Mouse (Mus musculus) midbrain, embryonic 16.5 days (tissue): ENCODE data around the gene Setd1a. TPM values are rescaled to one million over a fixed set of nuclear protein-coding genes. Genes with fewer than 3 reads are reported as not detected.
"Not testable (repeated sequence)": the region's sequence is repeated elsewhere in the genome, so short reads cannot be mapped to it uniquely, and the experiment has no call there.

Experiments
- ATAC-seq: fragments of 200-750 bp; cut with Nextera tagmentation; 2 replicates; pipeline ENCODE4 v1.8.0; 2017; ENCODE audit warnings: moderate TSS enrichment
- H3K27ac ChIP-seq: fragments of 300-500 bp; sonication (generic); 2 replicates; pipeline ENCODE4 v1.5.1; 2014; ENCODE audit warnings: mild to moderate bottlenecking, low read length, mixed read lengths
- H3K27me3 ChIP-seq: fragments of 300-500 bp; sonication (generic); 2 replicates; pipeline ENCODE4 v1.6.1; 2014; ENCODE audit warnings: low read depth, low read length, mixed read lengths; ENCODE audit not compliant: control insufficient read depth, insufficient read depth
- H3K36me3 ChIP-seq: fragments of 300-500 bp; sonication (generic); 2 replicates; pipeline ENCODE4 v1.6.1; 2014; ENCODE audit warnings: mild to moderate bottlenecking, low read length, moderate library complexity, mixed read lengths; ENCODE audit not compliant: control insufficient read depth, insufficient read depth
- H3K4me1 ChIP-seq: fragments of 300-500 bp; sonication (generic); 2 replicates; pipeline ENCODE4 v1.6.1; 2014; ENCODE audit warnings: mild to moderate bottlenecking, low read length, mixed read lengths; ENCODE audit not compliant: control insufficient read depth, insufficient read depth
- H3K4me2 ChIP-seq: fragments of 300-500 bp; sonication (generic); 2 replicates; pipeline ENCODE4 v1.6.1; 2014; ENCODE audit warnings: mild to moderate bottlenecking, low read length, mixed read lengths
- H3K4me3 ChIP-seq: fragments of 300-500 bp; sonication (generic); 2 replicates; pipeline ENCODE4 v1.5.1; 2014; ENCODE audit warnings: low read depth, mild to moderate bottlenecking, low read length, moderate library complexity, mixed read lengths
- H3K9ac ChIP-seq: fragments of 300-500 bp; sonication (generic); 2 replicates; pipeline ENCODE4 v1.6.1; 2014; ENCODE audit warnings: low read depth, low read length, mixed read lengths
- H3K9me3 ChIP-seq: fragments of 300-500 bp; sonication (generic); replicated peaks from 2 replicates; pipeline ENCODE4 v1.6.1; 2014; ENCODE audit warnings: mild to moderate bottlenecking, low read length, mixed read lengths; ENCODE audit not compliant: control insufficient read depth, poor library complexity, severe bottlenecking
- WGBS: fragments of 180-500 bp; shearing (Covaris S2); extraction: QIAGEN DNeasy Blood & Tissue Kit; methylation state at CpG from one replicate; pipeline ENCODE4 v1.1.7; 2014; 5-methylcytosine and 5-hydroxymethylcytosine counted together
- polyA plus RNA-seq: library from polyadenylated mRNA; unstranded; fragments of >200 nt; fragmentation: Nextera tagmentation; extraction: Ambion mirVana; gene quantifications from 2 replicates; pipeline ENCODE4 v1.2.1, GENCODE M21; 2015

Setd1a gene
- polyA plus RNA-seq, 1 experiment from 2014 or later: 12.8 TPM

GRCm38 (mm10) chr7:127770039-127770905 is 6.2 kb upstream of the Setd1a start:
- H3K9me3 ChIP-seq: no peaks in the 10 kb centered on the region
- peak; percentile 6 for ATAC-seq
- H3K4me1 ChIP-seq: peaks cover 16% of the 10 kb centered on the region
- no peaks in the 10 kb centered on the region for H3K27me3 ChIP-seq
- peaks cover 17% of the 10 kb centered on the region for H3K36me3 ChIP-seq
- H3K4me2 ChIP-seq: peak overlapping the region; percentile 71
- H3K27ac ChIP-seq: peak overlapping the region; percentile 66
- 5% methylated on average over 27 of the region's 27 CpGs for WGBS
- peak overlapping the region; percentile 44 for H3K4me3 ChIP-seq
- H3K9ac ChIP-seq: peak overlapping the region; percentile 70

- no peak overlapping the region for H3K27ac ChIP-seq
- WGBS: 70% methylated on average over 5 of the region's 5 CpGs
- peaks cover 16% of the 10 kb centered on the region for H3K4me1 ChIP-seq
- H3K27me3 ChIP-seq: no peaks in the 10 kb centered on the region
- H3K9ac ChIP-seq: no peak overlapping the region
- H3K4me3 ChIP-seq: no peak overlapping the region
- no peak overlapping the region for H3K4me2 ChIP-seq
- H3K9me3 ChIP-seq: no peaks in the 10 kb centered on the region
- H3K36me3 ChIP-seq: peaks cover 9% of the 10 kb centered on the region
- no peak for ATAC-seq
Measured at GRCm38 (mm10) chr7:127771262-127771661, 5.2 kb upstream of the Setd1a start.

GRCm38 (mm10) chr7:127772080-127772479 is 4.4 kb upstream of the Setd1a start:
- no peak overlapping the region for H3K4me3 ChIP-seq
- ATAC-seq: no peak
- no peak overlapping the region for H3K27ac ChIP-seq
- H3K36me3 ChIP-seq: peaks cover 9% of the 10 kb centered on the region
- peaks cover 16% of the 10 kb centered on the region for H3K4me1 ChIP-seq
- no peaks in the 10 kb centered on the region for H3K27me3 ChIP-seq
- no peak overlapping the region for H3K9ac ChIP-seq
- H3K4me2 ChIP-seq: no peak overlapping the region
- no peaks in the 10 kb centered on the region for H3K9me3 ChIP-seq
- WGBS: 87% methylated on average over 3 of the region's 3 CpGs

GRCm38 (mm10) chr7:127772557-127772956 is 3.9 kb upstream of the Setd1a start:
- 86% methylated on average over 1 of the region's 1 CpGs for WGBS
- Histone ChIP-seq H3K4me1 (peaks cover 16% of the 10 kb centered on the region), H3K27me3 (no peaks in the 10 kb centered on the region), H3K9me3 (no peaks in the 10 kb centered on the region), H3K4me2 (no peak overlapping the region), H3K9ac (no peak overlapping the region), H3K36me3 (peaks cover 5% of the 10 kb centered on the region), H3K4me3 (no peak overlapping the region), H3K27ac (no peak overlapping the region)
- no peak for ATAC-seq

GRCm38 (mm10) chr7:127773664-127774384 is 2.6 kb upstream of the Setd1a start:
- 41% methylated on average over 9 of the region's 9 CpGs for WGBS

GRCm38 (mm10) chr7:127775837-127776236 is 633 bp upstream of the Setd1a start:
- H3K9ac ChIP-seq: peak overlapping the region; percentile 91
- H3K4me3 ChIP-seq: peak overlapping the region; percentile 86
- H3K4me1 ChIP-seq, H3K9me3 ChIP-seq, H3K36me3 ChIP-seq, H3K27me3 ChIP-seq, ATAC-seq: not testable (repeated sequence)
- peak overlapping the region; percentile 98 for H3K27ac ChIP-seq
- peak overlapping the region; percentile 63 for H3K4me2 ChIP-seq
- 73% methylated on average over 7 of the region's 7 CpGs for WGBS

More at GRCm38 (mm10) chr7:127773664-127774384, 2.6 kb upstream of the Setd1a start:
- no peak overlapping the region for H3K4me3 ChIP-seq
- no peak overlapping the region for H3K4me2 ChIP-seq
- ATAC-seq: no peak
- H3K36me3 ChIP-seq: no peaks in the 10 kb centered on the region
- H3K27me3 ChIP-seq: no peaks in the 10 kb centered on the region
- H3K27ac ChIP-seq: no peak overlapping the region
- H3K9me3 ChIP-seq: no peaks in the 10 kb centered on the region
- H3K4me1 ChIP-seq: peaks cover 21% of the 10 kb centered on the region
- H3K9ac ChIP-seq: no peak overlapping the region

- Histone ChIP-seq H3K4me3 (peak overlapping the region; percentile 86), H3K36me3 (peaks cover 12% of the 10 kb centered on the region), H3K9me3 (no peaks in the 10 kb centered on the region), H3K27ac (peak overlapping the region; percentile 98), H3K4me1 (peaks cover 10% of the 10 kb centered on the region), H3K9ac (peak overlapping the region; percentile 91), H3K27me3 (no peaks in the 10 kb centered on the region), H3K4me2 (peak overlapping the region; percentile 63)
- peak; percentile 93 for ATAC-seq
- WGBS: under 1% methylated on average over 56 of the region's 70 CpGs
Measured at GRCm38 (mm10) chr7:127776878-127777473, 506 bp downstream of the Setd1a start.

- WGBS: 4% methylated on average over 35 of the region's 66 CpGs
- peak; percentile 33; the same call in 1 of the 2 replicates for ATAC-seq
Measured at GRCm38 (mm10) chr7:127777474-127778266, 1.2 kb downstream of the Setd1a start.

More at GRCm38 (mm10) chr7:127777474-127778266, 1.2 kb downstream of the Setd1a start:
- peaks cover 10% of the 10 kb centered on the region for H3K4me1 ChIP-seq
- peak overlapping the region; percentile 91 for H3K9ac ChIP-seq
- peaks cover 18% of the 10 kb centered on the region for H3K36me3 ChIP-seq
- H3K9me3 ChIP-seq: no peaks in the 10 kb centered on the region
- H3K4me3 ChIP-seq: peak overlapping the region; percentile 86
- peak overlapping the region; percentile 92 for H3K4me2 ChIP-seq
- H3K27ac ChIP-seq: peak overlapping the region; percentile 98
- no peaks in the 10 kb centered on the region for H3K27me3 ChIP-seq
